Mouse (Mus musculus): ENCODE results near the gene Pnkd. TPM values are rescaled to one million over a fixed set of nuclear protein-coding genes. Genes with fewer than 3 reads are reported as not detected.

Pnkd gene
- not detected in 2 replicates for polyA plus RNA-seq (2012; ENCODE audit: insufficient read depth, insufficient read length, low replicate concordance, missing spikeins)

DNA sequence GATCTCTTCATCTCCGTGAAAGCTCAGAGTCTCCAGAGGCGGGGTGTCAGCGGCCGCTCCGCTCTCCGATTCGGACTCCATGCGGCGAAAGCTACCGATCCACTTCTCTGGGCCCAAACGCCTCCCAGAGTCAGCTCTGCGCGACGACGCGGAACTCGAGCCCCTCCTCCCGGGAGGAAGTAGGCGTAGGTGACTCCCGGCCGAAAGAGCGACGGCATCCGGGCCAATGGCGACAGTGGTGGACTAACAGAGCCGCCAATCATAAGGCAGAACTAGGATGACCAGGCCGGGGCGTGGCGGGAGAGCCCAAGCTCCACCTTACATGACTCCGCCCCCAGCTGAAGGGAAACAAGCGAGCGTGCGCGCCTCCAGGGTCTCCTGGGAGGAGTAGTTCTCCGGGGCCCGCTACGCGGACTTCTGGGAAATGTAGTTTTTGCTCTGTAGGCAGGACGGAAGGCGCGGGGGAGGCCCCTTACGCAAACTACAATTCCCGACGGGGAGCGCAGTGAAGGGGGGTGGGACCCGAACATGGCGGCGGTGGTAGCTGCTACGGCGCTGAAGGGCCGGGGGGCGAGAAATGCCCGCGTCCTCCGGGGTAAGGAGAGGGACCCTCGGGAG, at the start of gene Pnkd, which contains the start of gene Aamp:
Gene Pnkd (plus strand): TSS at position 388 of the 618 bp plus-strand sequence.
Gene Aamp (minus strand): TSS at position 196 of the 618 bp plus-strand sequence.
- peak within 1 kb of the TSS; percentile 85 for H3K4me3 ChIP-seq (ENCODE audit: insufficient read depth, low read depth, low read length)
- WGBS, result under 1% methylated on average over 56 of the region's 56 CpGs
- H3K4me1 ChIP-seq (ENCODE audit: control insufficient read depth, insufficient read depth, low read length), result peaks cover 27% of the 10 kb centered on the region
- TF ChIP-seq POLR2A (IDR thresholded peaks at IDR 0.05; ENCODE audit: insufficient read depth, low read depth, low read length), result peak; percentile 67
- TF ChIP-seq CTCF (IDR thresholded peaks at IDR 0.05; ENCODE audit: insufficient read depth, low read depth, low read length), result 0 out of 2 replicates have a peak, but pooled peaks have one; percentile 5
- peak within 1 kb of the TSS; percentile 39; the same call in 1 of the 2 replicates for H3K27ac ChIP-seq (ENCODE audit: insufficient read depth, low read depth, low read length)

DNA sequence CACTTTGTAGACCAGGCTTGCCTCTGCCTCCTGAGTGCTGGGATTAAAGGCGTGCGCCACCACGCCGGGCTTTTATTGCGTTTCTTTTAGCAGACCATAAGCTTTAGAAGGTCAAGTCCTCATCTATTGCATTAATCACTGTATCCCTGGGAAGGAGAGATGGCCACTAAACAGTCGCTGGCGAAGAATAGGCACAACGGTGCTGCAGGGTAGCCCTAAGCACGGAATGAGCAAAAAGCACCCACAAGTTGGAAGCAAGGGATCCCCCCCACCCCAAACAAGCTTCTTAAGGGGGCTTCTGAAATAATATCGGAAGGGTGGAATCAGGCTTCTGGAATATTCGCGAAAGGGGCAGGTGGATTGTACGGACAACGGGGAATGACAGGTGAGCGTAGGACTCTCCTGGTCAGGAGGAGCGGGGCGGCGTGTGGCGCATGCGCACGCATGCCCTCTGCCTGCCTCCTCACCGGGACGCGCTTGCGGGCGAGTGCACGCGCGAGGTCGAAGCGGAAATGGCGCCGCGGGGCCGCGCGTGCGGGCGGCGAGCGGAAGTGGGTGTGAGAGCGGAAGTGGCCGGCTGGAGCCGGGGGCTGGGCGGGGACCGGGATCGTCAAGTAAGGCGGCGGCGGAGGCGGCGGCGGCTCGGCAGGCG, 48.7 kb upstream of the Pnkd start, which contains the start of gene Arpc2:
Gene Arpc2 (plus strand): TSS at position 147 of the 652 bp plus-strand sequence.
- WGBS, result under 1% methylated on average over 54 of the region's 55 CpGs
- H3K4me1 ChIP-seq (ENCODE audit: control insufficient read depth, insufficient read depth, low read length), result peaks cover 10% of the 10 kb centered on the region
- H3K27ac ChIP-seq (ENCODE audit: insufficient read depth, low read depth, low read length), result peak within 1 kb of the TSS; percentile 59
- TF ChIP-seq CTCF (IDR thresholded peaks at IDR 0.05; ENCODE audit: insufficient read depth, low read depth, low read length) (no peak), POLR2A (IDR thresholded peaks at IDR 0.05; ENCODE audit: insufficient read depth, low read depth, low read length) (peak; percentile 98)
- peak within 1 kb of the TSS; percentile 84 for H3K4me3 ChIP-seq (ENCODE audit: insufficient read depth, low read depth, low read length)

DNA sequence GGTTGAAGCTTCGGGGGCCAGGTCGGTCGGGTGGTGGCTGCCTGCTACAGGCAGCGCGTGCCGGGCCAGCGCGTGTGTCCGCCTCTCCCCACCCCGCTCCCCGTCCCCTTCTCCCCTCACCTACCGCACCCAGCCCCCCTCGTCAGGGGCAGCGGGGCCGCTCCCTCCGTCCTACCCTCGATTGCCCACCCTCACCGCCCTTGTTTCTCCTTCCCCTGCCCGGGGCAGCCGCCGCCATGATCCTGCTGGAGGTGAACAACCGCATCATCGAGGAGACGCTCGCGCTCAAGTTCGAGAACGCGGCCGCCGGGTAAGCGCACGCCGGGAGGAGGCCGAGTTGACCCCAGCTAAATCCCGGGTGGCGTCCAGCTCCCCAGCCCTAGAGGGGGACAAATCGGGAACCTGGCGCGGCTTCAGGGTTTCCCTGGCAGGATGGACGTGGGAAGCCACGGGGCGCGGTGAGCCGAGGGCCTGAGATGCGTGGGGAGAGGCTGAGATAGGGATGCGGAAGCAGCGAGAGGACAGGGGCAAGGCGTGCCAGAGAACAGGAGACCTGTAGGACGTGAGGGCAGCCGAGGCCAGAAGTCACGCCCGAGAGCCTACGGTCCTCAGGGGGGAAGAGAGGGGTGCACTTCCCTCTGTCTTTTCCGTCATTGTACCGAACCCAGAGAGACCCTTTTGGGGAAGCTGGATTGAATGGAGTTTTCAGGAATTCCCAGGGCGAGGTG, 48.0 kb upstream of the Pnkd start:
- Histone ChIP-seq H3K4me3 (ENCODE audit: insufficient read depth, low read depth, low read length) (peak overlapping the region; percentile 84), H3K4me1 (ENCODE audit: control insufficient read depth, insufficient read depth, low read length) (peaks cover 12% of the 10 kb centered on the region), H3K27ac (ENCODE audit: insufficient read depth, low read depth, low read length) (peak overlapping the region; percentile 59)
- WGBS, result under 1% methylated on average over 57 of the region's 57 CpGs
- TF ChIP-seq POLR2A (IDR thresholded peaks at IDR 0.05; ENCODE audit: insufficient read depth, low read depth, low read length) (no peak), CTCF (IDR thresholded peaks at IDR 0.05; ENCODE audit: insufficient read depth, low read depth, low read length) (no peak; the same call in 1 of the 2 replicates)

DNA sequence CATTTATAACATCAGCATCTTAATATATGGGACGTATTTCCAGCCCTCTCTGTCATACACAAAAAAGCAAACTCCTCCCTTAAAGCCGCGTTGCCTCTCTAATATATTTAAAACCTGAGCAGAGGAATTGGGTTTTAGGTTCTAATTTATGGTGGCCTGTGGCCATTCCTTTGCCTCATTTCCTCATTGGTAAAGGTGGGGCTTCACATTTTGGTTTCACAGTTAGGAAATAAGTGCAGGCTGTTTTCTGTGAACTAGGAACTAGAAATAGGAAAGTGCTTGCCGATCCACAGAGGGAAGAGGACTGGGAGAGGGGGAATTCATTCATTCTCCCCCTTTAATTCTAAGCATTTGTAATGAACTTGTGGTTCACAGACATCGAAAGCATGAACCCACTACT, 47.1 kb upstream of the Pnkd start:
- no peak overlapping the region for H3K27ac ChIP-seq (ENCODE audit: insufficient read depth, low read depth, low read length)
- H3K4me1 ChIP-seq (ENCODE audit: control insufficient read depth, insufficient read depth, low read length), result peaks cover 12% of the 10 kb centered on the region
- no peak overlapping the region for H3K4me3 ChIP-seq (ENCODE audit: insufficient read depth, low read depth, low read length)
- no peak for TF ChIP-seq POLR2A (IDR thresholded peaks at IDR 0.05; ENCODE audit: insufficient read depth, low read depth, low read length)
- no peak for TF ChIP-seq CTCF (IDR thresholded peaks at IDR 0.05; ENCODE audit: insufficient read depth, low read depth, low read length)
- 4% methylated on average over 5 of the region's 5 CpGs for WGBS

DNA sequence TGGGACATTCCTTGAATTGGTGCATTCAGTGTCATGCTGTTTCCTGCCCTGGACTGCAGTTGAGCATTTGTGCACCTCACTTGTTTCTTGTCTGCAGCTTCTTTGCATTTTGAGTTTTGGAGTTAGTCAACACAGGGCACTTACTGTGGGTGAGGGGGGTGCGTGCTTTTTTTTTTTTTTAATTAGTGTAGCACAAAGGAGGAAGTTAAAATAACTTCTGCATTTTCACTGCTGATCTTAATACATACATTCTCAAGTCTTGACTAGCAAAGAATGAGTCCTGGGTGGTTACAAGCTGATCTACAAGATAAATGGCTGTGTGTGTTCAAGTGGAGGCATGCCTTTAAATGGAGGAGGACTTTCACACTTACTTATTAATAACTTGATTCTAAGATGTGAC, 46.6 kb upstream of the Pnkd start:
- WGBS, result 26% methylated on average over 1 of the region's 1 CpGs
- peaks cover 12% of the 10 kb centered on the region for H3K4me1 ChIP-seq (ENCODE audit: control insufficient read depth, insufficient read depth, low read length)
- TF ChIP-seq POLR2A (IDR thresholded peaks at IDR 0.05; ENCODE audit: insufficient read depth, low read depth, low read length), result no peak
- TF ChIP-seq CTCF (IDR thresholded peaks at IDR 0.05; ENCODE audit: insufficient read depth, low read depth, low read length), result no peak
- no peak overlapping the region for H3K27ac ChIP-seq (ENCODE audit: insufficient read depth, low read depth, low read length)
- H3K4me3 ChIP-seq (ENCODE audit: insufficient read depth, low read depth, low read length), result no peak overlapping the region

DNA sequence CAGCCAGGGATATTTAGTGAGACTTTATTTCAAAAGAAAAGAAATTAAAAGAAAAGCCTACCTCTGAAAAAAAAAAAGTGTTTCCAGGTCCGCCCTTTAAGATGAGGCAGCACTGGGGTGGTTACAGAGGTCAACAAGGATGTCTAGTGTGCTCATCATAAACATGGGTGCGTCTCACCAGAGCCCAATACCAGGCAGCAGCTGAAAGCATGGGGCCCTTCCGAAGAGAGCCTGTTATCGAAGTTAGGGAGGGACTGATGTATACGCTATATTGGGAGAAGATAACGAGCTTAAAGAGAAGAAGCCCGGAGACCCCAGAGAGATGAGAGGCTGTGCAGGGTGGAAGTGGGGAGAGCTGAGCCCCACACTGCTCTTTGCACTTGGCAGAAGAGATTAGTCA, 45.6 kb upstream of the Pnkd start:
- Histone ChIP-seq H3K27ac (ENCODE audit: insufficient read depth, low read depth, low read length) (no peak overlapping the region), H3K4me3 (ENCODE audit: insufficient read depth, low read depth, low read length) (peak overlapping the region; percentile 14; the same call in 1 of the 2 replicates), H3K4me1 (ENCODE audit: control insufficient read depth, insufficient read depth, low read length) (peaks cover 15% of the 10 kb centered on the region)
- TF ChIP-seq CTCF (IDR thresholded peaks at IDR 0.05; ENCODE audit: insufficient read depth, low read depth, low read length) (no peak), POLR2A (IDR thresholded peaks at IDR 0.05; ENCODE audit: insufficient read depth, low read depth, low read length) (no peak)
- 39% methylated on average over 7 of the region's 7 CpGs for WGBS

DNA sequence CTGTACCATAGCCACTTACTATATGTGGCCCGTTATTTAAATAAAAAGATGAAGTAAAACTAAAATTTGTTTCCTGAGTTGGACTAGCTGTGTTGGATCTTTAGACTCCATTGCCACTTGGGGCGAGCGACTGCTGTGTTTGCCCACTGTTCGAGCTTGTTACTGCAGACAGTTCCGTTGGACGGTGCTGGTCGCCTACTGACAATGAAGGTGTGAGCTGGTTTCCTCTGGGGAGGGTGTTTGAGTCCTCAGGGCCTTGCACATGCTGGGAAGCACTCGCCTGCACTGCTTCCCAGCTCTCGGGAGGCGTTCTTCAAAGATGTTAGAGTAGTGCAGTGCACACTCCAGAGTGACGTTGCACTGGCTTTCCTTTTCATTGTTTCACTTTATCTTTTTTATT, 45.1 kb upstream of the Pnkd start:
- 0 out of 2 replicates have a peak overlapping the region, but pooled peaks have one; percentile 2 for H3K4me3 ChIP-seq (ENCODE audit: insufficient read depth, low read depth, low read length)
- no peak for TF ChIP-seq POLR2A (IDR thresholded peaks at IDR 0.05; ENCODE audit: insufficient read depth, low read depth, low read length)
- TF ChIP-seq CTCF (IDR thresholded peaks at IDR 0.05; ENCODE audit: insufficient read depth, low read depth, low read length), result no peak
- H3K27ac ChIP-seq (ENCODE audit: insufficient read depth, low read depth, low read length), result no peak overlapping the region
- whole genome bisulfite sequencing, result 27% methylated on average over 11 of the region's 11 CpGs
- H3K4me1 ChIP-seq (ENCODE audit: control insufficient read depth, insufficient read depth, low read length), result peaks cover 15% of the 10 kb centered on the region

DNA sequence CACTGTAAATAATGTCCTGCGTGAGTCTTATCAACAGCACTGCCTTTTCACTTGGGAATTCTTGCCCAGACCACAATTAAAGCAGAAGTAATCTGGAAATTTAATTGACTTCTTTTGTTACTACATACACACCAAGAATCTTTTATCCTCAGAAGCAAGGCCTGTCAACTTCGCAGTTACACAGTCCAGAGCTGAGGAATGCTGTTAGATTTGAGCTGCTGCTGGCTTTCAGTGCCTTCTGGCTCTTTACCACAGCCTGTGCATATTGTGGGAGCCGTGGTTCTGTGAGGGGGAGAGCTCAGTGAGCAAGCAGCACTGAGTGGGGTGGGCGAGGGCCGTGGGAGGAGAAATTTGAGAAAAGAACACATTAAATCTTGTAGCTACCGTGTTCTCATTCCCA, 44.4 kb upstream of the Pnkd start:
- no peak overlapping the region for H3K4me3 ChIP-seq (ENCODE audit: insufficient read depth, low read depth, low read length)
- peak overlapping the region; percentile 56 for H3K27ac ChIP-seq (ENCODE audit: insufficient read depth, low read depth, low read length)
- 23% methylated on average over 6 of the region's 6 CpGs for WGBS
- peaks cover 15% of the 10 kb centered on the region for H3K4me1 ChIP-seq (ENCODE audit: control insufficient read depth, insufficient read depth, low read length)
- TF ChIP-seq CTCF (IDR thresholded peaks at IDR 0.05; ENCODE audit: insufficient read depth, low read depth, low read length) (no peak), POLR2A (IDR thresholded peaks at IDR 0.05; ENCODE audit: insufficient read depth, low read depth, low read length) (no peak)
